Mouse (Mus musculus): Measurements from ENCODE around the gene Brd7.

Gene Brd7

DNA sequence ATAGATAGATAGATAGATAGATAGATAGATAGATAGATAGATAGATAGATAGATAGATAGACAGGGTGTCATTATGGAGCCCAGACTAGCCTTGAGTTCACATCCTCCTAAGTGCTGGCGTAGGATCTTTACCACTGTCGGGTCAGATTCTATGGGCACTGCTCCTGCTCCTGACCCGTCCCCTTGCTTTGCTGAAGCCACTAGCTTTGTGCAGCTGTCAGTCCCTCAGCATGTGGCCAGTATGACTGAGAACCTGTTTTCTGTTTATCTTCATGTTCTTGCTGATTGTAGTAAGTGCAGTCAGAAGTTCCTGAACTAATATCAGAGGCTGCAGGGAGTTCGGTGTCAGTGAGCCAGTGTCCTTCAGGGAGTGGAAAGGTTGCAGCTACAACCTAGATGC lies 54.3 kb downstream of the Brd7 start:
- DNase-seq: no peak

DNA sequence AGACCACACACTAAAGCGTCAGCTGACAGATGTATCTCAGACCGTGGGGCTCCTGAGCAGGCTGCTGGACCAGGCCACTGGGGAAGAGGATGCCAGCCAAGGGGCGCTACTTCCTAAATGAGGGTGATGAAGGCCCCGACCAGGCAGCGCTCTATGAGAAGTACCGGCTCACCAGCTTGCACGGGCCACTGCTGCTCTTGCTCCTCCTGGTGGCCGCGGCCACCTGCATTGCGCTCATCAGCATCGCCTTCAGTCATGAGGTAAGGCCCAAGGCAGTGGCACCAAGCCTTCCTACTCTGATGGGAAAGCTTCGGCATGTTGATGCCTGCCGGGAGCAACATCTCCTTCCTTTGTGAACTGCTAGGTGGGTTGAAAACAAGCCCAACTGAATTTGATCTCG lies 55.5 kb downstream of the Brd7 start:
- DNase-seq: peak in 1 of 2 experiments; percentile 46

DNA sequence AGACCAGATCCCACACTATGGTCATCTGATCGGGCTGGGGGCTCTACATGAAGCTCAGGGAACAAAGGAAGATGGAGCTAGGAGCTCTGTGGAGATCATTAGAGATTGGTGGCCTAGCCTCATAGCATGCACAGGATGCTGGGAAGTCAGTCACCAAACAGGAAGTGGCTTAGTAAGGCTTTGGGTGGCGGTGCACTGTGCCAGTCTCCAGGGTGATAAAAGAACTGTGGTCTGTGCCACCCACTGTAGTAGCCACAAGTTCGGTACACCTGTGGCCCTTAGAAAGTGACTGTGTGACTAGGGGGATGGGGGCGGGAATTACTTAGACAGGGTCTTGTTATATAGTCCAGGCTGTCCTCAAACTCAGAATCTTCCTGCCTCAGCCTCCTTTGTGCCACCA lies 56.2 kb downstream of the Brd7 start:
- DNase-seq: no peak

DNA sequence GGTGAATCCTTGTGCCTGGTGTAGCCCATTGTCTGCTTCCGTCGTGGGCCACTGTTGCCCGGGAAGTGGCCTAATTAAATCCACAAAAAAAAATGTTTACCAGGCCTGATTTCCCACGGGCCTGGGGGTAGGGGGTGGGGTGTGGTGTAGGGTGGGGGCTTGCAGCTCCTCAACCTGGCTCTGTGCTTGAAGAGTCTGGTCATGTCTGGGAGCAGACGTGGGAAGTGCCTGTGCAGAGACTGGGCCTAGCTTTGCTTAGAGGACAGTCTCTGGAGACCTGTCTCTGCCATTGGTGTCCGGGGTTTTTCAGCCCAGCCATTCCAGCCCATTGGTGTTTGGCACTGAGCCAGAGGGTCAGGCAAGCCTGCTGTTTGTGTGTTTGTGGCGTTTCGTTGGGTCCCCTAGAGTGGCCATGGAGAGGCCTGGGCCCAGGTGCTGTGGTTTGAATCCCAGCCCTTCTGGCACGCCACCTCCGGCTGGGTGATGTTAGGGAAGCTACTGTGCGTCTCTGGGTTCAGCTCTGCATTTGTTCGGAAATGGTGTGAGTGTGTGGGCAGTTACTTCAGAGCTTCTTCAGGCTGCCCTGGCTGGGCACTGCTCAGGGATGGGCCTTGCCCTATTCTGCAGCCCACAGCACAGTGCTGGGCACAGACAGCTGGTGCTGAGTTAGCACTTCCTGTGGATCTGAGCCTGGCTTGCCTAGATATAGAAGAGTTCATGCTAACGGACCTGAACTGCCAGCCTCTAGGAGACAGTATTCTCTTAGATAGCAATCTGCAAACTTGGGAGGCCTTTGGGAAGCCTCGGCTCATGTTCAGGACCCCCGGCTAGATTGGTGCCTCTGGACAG lies 60.2 kb downstream of the Brd7 start:
- no peak for DNase-seq

DNA sequence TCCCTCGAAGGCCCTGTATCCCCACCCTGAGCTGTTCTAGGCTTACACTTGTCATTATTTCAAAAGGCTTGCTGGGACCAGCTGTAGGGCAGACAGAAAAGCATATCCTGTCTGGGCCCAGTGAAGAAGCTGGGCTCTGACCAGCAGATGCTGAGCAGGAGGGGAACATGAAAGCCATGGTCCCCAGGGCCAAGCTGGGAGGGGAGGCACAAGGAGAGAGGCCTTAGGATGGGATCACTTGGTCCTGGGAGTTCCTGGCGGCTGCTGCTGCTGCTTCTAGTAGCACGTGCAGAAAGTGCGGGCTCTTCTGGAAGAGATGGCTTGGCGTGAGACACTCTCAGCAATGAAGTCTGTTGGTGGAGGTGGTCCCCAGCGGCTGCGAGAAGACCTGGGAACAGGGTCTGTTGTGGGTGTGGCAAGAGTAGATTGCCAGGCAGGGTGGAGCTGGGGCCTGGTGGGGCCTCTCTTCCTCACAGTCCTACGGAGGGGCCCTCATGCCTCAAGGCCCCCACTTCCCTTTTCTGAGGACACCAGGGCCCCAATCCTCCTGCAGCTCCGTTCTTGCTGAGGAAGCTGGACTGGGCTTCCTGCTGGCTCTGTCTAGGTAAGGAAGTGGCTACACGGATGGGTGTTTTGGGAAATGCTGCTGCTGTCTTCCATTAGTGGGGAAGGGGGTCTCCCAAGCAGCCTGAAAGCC lies 61.9 kb downstream of the Brd7 start:
- DNase-seq: peak in 1 of 2 experiments; percentile 47

DNA sequence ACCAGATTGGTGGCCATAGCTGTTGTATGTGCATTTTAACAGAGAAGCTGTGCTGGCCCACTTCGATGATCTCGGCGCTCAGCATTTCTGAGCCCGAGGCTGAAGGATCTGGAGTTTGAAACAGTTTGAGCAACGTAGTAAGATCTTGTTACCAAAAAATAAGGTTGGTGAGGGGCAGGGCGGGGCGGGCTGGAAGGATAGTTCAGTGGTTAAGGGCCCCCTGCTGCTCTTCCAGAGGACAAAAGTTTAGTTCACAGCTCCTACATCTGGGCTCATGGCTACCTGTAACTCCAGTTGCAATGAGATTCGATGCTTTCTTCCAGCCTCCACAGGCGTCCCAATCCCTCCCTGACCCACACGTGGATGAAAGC lies 63.3 kb downstream of the Brd7 start:
- no peak for DNase-seq

DNA sequence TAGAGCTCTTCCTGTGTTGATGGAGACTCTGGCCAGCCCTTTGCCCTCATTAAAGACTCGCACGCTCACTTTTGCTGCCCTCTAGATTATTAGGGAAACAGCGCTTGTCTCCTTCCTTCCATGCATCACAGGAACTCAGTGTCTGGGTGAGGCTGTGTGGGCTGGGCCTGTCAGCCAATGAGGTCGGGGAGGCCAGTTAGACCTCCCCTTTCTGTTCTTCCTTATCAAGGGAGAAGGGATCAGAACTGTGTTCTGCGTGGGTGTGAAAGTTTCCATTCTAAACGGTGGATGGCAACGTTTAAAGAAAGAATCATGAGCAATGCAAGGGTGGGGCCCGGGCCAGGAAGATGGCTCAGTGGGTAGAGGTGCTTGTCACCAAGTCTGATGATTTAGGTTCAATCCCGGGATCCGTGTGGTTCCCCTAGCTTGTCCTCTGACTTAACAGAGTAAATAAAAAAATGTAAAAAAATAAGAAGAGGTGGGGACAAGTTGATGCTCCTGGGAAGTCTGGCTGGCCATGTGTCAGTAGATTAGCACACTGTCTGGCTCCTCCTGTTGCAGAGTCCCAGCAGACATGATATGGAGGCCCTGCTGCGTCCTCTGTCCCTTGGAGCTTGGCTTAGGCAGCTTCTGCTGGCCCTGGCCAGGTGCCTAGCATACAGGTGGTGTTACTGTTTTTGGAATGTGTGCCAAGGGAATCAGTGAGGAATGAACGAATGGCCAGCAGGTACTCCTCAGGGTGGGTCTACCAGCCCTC lies 63.8 kb downstream of the Brd7 start:
- peak; percentile 62 to 69 for DNase-seq

DNA sequence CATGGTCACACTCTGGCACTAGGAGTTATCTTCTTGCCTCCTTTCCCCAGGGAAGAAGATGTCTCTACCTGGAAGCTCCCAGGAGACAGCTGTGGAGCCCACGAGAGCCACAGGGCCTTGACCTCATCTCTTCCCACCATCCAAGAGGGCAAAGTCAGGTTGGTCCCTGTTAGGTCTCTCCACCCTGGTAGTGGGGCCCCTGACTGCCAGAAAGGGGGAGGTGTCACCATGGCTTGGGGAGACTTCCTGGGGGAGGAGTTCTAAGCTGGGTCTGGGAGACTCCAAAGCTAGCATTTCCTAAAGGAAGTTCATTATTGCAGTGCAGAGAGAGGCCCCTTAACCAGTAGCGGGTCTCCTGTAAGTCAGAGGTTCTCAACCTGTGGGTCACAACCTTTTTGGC lies 67.0 kb downstream of the Brd7 start:
- DNase-seq: no peak

DNA sequence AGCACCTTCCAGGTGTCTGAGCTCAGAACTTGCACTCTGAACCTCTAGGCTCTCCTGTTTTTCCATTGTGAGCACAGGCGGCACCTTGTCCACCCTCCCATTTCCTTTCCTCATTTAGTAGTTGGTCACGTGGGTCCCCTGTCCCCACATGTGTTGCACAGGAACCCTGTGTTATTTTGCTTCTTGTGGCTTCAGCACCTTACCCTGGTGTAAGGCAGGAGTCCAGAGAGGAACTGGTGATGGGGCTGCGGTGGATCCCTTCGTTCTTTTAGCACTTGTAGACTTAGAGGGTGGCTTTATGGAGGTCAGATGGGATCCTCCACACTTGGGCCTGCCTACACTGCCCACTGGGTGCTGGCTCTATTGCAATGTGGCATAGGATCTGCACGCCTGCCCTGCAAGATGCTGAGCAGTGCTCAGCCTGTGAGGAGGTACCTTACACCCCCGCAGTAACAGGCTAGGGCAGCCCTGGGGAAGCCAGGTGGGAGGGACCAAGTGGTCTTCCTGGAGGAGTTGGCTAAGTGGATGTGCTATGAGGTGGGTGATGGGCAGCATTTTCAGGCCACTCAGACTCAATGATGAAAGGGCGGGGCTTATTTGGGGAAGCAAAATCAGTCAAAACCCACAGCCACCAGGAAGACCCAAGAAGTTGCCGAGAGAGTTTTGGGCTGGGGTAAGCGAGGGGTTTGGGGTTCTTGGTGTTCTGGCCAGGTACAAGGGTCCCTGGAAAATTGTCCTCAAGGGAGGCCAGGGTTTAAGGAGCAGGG lies 68.2 kb downstream of the Brd7 start:
- peak; percentile 45 to 57 for DNase-seq

DNA sequence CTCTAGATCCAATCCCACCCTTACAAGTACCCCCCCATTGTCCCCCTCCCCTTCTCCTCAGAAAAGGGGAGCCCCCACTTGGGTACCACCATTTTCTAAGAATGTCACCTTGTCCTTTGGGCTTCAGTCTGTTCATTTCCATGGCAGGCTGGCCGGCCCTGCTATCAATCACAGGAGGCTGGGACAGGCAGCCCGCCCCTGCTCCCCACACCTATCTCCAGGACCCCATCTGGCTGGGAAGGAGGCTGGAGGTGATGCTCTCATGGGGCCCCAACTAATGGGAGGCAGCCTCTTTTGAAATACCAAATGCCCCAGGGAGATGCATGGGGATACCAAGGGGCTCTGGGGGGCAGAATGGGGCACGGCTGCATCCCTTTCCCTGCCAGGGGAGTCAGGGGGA lies 69.1 kb downstream of the Brd7 start:
- no peak for DNase-seq

DNA sequence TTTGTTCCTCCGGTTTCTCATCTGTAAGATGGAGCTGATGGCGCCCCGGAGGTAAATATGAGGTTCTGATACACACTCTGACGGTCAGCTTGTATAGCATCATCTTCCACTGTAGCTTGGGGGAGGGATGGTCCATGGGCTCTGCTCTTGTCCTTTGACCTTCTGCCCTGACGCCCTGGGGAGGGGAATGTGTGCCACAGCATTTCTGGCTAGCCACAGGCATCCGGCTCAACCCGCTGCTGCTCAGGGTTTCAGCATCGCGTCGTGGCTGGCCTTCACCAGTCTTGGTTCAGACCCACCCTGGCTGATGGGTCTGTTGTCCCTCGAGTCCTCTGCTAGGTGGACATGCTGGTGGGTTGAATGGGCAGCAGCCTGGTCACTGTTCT lies 70.7 kb downstream of the Brd7 start:
- no peak for DNase-seq

DNA sequence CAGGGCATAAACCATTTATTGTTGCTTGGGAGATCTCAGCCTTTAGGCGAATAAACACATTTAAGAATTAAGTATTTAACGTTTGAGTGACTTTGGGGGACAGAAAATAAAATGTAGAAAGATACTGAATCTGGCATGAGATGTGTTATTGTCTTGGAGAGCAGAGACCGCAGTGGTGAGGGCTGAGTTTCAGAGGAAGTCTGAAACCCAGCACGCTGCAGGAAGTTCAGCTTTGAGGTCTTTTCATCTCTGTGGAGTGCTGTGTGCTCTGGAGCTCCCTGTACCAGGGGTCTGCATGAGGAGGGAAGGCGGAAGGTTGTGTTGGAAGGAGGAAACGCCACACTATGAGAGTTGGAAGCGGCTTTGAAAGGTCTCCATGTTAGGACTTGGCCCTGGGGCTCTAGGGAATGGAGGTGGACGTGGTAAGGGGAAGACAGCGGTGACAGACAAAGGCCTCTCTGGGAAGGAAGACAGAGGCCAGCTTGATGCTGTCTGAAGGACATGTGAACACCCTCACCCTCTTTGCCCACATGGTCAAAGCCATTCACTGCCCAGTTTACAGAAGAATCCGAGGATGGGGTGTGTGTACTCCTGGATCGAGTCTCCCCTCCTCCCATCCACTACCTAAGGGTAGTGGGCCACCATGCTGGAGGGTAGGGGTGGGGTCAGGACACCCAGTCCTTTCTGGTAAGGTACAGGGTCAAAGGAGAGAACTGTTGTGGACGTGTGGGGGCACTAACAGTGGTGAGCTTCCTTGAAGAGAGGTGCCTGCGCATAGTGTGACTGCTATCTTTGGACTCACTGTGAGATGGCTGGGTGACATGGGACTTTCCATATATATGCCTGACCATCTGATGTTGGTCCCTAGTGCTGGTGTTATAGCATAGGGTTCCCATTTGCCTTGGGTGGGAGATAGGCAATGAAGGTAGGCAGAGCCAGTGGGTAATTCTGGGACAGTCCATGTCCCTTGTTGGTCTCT lies 71.4 kb downstream of the Brd7 start:
- DNase-seq: no peak

DNA sequence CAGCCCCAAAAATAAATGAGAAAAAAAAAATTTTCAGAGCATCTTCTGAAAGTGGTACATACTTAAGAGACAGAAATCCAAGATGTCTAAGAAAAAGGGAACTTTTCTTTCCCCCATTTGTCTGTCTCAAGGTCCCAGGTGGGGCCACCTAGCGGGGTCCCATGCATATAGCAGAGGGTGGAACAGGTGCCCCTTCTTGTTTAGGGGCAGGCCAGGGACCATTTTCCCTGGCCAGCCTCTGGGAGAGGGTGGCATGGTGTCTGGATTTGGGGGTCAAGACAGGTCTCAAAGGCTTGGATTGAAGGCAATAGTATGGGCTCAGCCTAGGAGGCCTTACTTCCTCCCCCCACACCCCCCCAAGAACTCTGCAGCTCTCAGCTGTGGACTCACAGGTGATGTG lies 72.1 kb downstream of the Brd7 start:
- no peak for DNase-seq

DNA sequence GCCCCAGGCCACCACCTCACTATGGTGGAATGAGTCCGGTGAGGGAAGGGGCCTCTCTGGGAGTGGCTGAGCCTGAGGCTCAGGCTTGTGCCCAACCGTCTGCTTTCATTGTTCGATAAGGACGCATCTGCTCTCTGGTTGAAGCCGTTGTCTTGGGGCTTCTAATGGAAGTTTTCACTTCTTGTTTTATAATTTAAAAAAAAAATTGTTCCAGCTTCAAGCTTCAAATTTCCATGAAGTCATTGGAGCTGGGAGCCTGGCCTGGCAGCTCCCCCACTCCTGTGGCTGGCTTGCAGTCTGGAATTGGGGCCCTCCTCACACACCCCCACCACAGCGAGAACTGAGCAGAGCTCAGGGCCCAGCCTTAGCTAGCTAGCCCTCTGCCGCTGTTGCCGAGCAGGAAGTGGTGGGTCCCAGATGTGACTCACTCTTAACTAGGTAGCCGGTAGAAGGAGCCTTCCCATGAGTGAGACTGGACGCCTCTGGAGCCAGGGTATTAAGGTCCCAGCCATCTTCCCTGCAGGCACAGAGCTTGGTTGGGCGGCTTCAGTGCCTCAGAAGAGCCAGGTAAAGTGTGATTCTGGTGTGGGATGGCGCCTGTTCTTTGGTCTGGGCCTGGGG lies 73.3 kb downstream of the Brd7 start:
- DNase-seq: no peak

DNA sequence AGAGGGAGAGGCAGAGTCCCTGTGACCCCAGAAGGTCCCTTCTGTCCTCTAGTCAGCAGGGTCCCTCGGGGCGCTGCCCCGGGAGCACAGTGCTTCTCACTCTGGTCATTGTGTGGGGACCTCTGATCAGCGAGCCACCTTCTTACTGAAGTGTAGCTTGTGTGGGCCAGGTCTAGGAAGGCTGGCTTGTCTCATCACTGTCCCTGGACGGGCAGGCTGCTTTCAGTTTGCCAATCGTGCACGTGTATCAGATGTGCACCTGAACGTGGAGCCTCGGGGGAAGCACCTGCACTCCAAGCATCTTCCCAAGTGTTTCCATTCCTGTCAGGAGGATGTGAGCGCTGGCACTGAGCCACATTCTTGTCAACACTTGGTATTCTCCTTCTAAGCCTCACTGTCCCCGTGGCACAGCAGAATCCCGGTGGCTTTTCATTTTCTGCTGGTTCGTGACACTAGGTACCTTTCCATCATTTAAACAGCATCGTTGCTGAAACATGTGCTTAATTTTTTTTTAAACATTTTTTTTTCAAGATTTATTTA lies 75.5 kb downstream of the Brd7 start:
- DNase-seq: no peak

DNA sequence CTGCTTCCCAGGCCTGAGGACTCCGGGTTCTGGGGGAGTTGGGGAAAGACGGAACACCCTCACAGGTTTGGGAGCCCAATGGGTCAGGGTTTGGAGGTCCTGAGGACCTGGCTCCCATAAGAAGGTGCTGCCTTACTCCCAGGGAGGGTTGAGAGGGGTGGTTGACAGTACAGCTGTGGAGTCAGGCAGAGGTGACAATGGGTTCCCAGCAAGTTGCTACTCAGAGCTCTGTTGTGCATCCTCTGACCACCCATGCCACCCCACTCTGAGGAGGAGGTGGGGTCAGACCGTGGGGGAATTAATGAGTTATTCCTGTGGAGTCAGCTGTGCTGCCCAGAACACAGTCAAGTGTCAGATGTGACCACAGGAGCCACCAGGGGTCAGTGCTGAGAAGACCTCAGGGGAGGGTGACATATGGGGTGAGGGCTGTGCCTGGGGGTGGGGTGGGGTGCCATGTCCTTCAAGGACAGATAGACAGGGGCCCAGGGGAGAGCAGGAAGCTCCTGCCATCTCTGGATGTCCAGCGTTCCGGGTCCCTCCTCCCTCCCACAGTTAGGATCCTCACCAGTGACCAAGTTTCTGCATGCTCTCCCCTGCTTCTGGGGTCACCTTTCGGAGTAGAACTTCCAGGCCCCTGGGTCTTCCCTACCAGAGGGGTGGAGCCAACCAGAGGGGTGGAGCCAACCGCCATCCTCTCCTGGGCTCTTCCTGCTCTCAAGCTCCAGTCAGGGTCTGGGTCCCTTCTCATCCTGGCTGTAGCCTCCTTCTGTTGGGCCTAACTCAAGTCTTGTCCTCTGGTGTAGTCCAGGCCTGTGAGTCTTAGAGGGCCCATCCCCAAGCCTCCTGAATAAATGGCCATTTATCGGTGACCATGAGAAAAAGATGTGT lies 76.3 kb downstream of the Brd7 start:
- DNase-seq: no peak

DNA sequence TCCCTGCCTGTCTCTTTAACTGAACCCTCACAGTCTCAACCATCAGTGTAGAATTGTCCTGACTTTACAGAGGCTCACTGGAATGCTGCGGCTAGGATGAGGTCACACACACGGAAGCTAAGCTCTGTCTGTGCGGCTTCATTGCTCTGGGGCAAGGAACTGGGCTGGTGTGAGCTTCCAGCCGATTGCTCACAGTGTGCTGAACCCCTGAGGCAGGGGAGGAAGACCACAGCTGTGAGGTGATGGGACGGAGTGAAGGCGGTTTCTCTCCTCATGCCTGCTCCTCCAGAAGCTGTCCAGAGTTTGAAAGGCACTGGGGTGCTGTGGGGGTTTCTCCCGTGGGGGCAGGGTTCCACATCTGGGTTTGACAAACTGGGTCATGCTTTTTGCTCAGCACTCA lies 77.3 kb downstream of the Brd7 start:
- DNase-seq: no peak

DNA sequence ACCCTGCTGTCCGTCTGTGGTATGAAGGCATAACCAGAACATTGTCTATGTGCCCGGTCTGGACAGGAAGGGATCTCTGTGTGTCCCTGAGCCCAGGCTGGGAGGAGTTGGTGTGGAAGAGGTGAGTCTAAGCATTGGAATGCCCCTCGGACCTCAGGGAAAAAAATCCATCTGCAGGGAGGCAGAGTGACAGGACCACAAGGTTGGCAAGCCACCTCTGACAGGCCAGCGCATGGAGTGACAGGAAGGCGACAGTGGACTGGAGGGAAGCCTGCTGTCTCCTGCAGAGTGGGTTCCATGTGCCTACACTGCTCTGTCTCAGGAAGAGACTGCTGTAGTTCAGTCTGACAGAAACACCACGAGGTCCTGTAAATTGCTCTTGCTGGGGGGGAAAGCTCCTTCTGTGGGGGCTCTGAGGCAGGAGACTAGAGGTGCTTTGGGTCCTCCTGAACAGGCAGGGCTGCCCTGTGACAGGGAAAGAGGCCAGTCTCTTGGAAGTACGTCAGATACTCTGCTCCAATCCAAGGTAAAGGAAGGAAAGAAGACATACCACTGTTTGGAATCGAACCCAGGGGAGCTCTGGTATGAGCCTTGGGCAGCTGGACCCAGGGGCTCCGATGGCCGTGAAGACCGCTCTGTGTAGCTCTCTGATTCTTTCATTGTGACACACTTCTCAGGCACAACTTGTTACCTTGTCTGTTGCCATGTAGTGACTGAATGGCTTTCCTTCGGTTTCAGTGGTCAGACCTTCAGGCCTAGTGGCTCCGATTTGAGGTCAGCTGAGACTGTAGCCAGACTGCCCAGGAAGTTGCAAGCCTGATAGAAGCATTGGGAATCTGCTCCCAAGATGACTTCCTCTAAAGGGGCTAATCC lies 78.5 kb downstream of the Brd7 start:
- no peak for DNase-seq

DNA sequence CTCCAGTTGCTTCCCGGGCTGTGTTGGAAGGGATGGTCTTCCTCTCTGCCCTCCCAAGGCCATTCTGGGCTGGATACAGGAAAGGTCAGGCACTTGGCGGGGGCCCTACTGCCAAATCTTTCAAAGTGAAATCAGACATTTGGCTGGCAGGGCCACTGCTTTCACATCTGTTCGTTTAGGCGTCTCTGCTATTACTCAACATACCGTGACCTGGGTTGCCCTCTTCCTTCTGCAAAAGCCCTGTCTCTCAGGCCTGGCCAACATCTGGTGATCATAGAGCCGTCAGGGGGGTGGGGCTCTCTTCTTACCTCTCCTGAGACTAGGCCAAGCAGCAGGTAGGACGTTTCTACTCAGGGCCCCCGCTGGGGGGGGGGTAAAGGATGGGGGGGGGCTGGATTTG lies 79.3 kb downstream of the Brd7 start:
- DNase-seq: peak; percentile 80 to 86
